Mouse (Mus musculus) midbrain, postnatal 0 days (tissue): ENCODE results near the gene Lta. TPM values are rescaled to one million over a fixed set of nuclear protein-coding genes. Genes with fewer than 3 reads are reported as not detected.

Experiments used
- ATAC-seq: fragments of 200-750 bp; cut with Nextera tagmentation; 2 replicates; pipeline ENCODE4 v1.8.0; 2017; ENCODE audit warnings: moderate number of reproducible peaks, mild to moderate bottlenecking, moderate TSS enrichment, moderate library complexity; ENCODE audit not compliant: low FRiP score
- DNase-seq: peaks from one replicate; pipeline ENCODE4 v3.0.0-alpha.2; 2015; ENCODE audit warnings: low spot score
- H3K27ac ChIP-seq: fragments of 300-500 bp; sonication (generic); 2 replicates; pipeline ENCODE4 v1.5.1; 2014; ENCODE audit warnings: low read depth, mild to moderate bottlenecking, low read length, mixed read lengths
- H3K27me3 ChIP-seq: fragments of 300-500 bp; sonication (generic); 2 replicates; pipeline ENCODE4 v1.6.1; 2014; ENCODE audit warnings: low read length, control low read depth, mixed read lengths; ENCODE audit not compliant: insufficient read depth
- H3K36me3 ChIP-seq: fragments of 300-500 bp; sonication (generic); 2 replicates; pipeline ENCODE4 v1.6.1; 2014; ENCODE audit warnings: low read length, control low read depth, mixed read lengths; ENCODE audit not compliant: insufficient read depth
- H3K4me1 ChIP-seq: fragments of 300-500 bp; sonication (generic); 2 replicates; pipeline ENCODE4 v1.6.1; 2014; ENCODE audit warnings: mild to moderate bottlenecking, control low read depth, antibody characterized with exemption, low read length, mixed read lengths; ENCODE audit not compliant: insufficient read depth
- H3K4me2 ChIP-seq: fragments of 300-500 bp; sonication (generic); 2 replicates; pipeline ENCODE4 v1.6.1; 2014; ENCODE audit warnings: low read depth, mild to moderate bottlenecking, low read length, mixed read lengths; ENCODE audit not compliant: poor library complexity, severe bottlenecking
- H3K4me3 ChIP-seq: fragments of 300-500 bp; sonication (generic); 2 replicates; pipeline ENCODE4 v1.5.1; 2014; ENCODE audit warnings: low read depth, mild to moderate bottlenecking, low read length, moderate library complexity
- H3K9ac ChIP-seq: fragments of 300-500 bp; sonication (generic); replicated peaks from 2 replicates; pipeline ENCODE4 v1.6.1; 2014; ENCODE audit warnings: mild to moderate bottlenecking, low read length, moderate library complexity, mixed read lengths; ENCODE audit not compliant: poor library complexity, severe bottlenecking
- H3K9me3 ChIP-seq: fragments of 300-500 bp; sonication (generic); 2 replicates; pipeline ENCODE4 v1.6.1; 2016; ENCODE audit warnings: low read length, control low read depth
- CTCF ChIP-seq: IDR thresholded peaks from 2 replicates; pipeline ENCODE4 v1.5.1; 2016; ENCODE audit warnings: antibody characterized with exemption, mild to moderate bottlenecking
- WGBS: fragments of 180-500 bp; shearing (Covaris S2); extraction: QIAGEN DNeasy Blood & Tissue Kit; methylation state at CpG from one replicate; pipeline ENCODE4 v1.1.7; 2014; 5-methylcytosine and 5-hydroxymethylcytosine counted together
- polyA plus RNA-seq: library from polyadenylated mRNA; unstranded; fragments of >200 nt; fragmentation: Nextera tagmentation; extraction: Ambion mirVana; gene quantifications from 2 replicates; pipeline ENCODE4 v1.2.1, GENCODE M21; 2015
- total RNA-seq: library from RNA; depleted of rRNA; stranded (reverse); fragments of >200 nt; gene quantifications from 2 replicates; pipeline ENCODE4 v1.2.3, GENCODE M21; 2014

Gene Lta
- total and polyA plus RNA-seq, 2 experiments from 2014 or later = 0.49 to 0.98 TPM

DNA sequence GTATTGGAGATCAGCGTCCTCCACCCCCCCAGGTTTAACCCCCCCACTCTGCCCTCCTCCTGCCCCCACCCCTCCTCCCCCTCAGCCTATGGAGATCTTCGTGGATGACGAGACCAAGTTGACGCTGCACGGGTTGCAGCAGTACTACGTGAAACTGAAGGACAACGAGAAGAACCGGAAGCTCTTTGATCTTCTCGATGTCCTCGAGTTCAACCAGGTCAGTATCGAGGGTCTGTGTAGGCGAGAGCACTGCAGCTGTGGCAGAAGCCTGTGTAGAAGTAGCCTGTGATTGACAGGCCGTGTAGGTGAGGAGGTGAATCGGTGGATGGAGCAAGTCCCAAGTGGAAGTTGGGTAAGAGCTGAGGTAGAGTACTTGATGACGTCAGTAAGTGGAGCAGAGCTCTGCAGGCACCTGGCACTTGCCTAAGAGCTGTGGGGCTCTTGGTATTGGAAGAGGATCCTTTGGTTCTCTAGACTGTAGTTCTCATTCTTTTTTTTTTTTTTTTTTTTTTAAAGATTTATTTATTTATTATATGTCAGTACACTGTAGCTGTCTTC is 46.1 kb upstream of the Lta start:
- 82% methylated on average over 15 of the region's 15 CpGs for WGBS
- TF ChIP-seq CTCF = no peak
- Histone ChIP-seq H3K4me1 (no peaks in the 10 kb centered on the region), H3K9ac (no peak overlapping the region), H3K27me3 (no peaks in the 10 kb centered on the region), H3K4me3 (no peak overlapping the region), H3K36me3 (peaks cover 74% of the 10 kb centered on the region), H3K9me3 (no peaks in the 10 kb centered on the region), H3K27ac (no peak overlapping the region), H3K4me2 (no peak overlapping the region)
- no peak for ATAC-seq
- no peak for DNase-seq

DNA sequence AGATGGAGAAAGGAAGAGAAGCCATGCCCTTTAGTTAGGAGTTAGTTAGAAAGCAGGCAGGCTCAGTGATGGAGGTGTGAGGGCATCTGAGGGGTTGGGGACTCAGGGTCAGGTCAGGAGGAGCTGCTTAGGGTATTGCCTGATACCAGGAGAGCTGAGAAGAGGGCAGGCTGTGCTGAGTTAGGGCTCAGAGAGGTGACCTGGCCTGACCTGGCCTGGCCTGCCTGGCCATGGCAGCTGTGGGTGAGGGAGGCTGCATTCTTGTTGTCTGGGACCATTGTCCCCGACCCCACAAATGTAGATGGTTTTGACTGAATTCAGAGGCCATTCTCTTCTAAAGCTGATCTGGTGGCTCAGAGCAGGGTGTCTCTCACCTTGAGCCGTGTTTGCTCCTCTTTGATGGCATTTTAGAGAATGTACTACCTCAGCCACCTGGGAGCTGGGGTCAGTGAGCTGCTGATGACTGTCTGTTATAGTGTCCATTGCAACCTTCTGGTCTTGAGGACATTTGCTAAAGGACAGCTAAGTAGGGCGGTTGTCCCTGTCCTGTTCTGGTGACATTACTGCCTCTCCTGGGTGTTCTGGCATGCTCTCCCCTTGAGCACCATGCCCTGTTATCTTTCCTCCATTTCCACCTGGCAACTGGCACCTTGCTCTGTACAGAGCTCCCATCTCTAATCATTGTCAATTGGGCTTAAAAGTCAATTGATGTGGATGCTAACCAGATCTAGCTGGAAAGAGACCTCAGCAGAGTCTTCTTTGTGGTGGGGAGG is 45.4 kb upstream of the Lta start:
- no peak for TF ChIP-seq CTCF
- ATAC-seq = no peak
- H3K4me3 ChIP-seq = no peak overlapping the region
- no peaks in the 10 kb centered on the region for H3K9me3 ChIP-seq
- no peak for DNase-seq
- H3K36me3 ChIP-seq = peaks cover 79% of the 10 kb centered on the region
- no peak overlapping the region for H3K4me2 ChIP-seq
- no peaks in the 10 kb centered on the region for H3K4me1 ChIP-seq
- no peaks in the 10 kb centered on the region for H3K27me3 ChIP-seq
- WGBS = 95% methylated on average over 3 of the region's 3 CpGs
- H3K27ac ChIP-seq = no peak overlapping the region
- H3K9ac ChIP-seq = no peak overlapping the region

GRCm38 (mm10) chr17:35249451-35250197 is 44.5 kb upstream of the Lta start:
- H3K36me3 ChIP-seq = peaks cover 88% of the 10 kb centered on the region
- 78% methylated on average over 19 of the region's 19 CpGs for WGBS
- H3K27me3 ChIP-seq = no peaks in the 10 kb centered on the region
- H3K9ac ChIP-seq = no peak overlapping the region
- H3K27ac ChIP-seq = no peak overlapping the region
- no peak overlapping the region for H3K4me2 ChIP-seq
- H3K4me1 ChIP-seq = no peaks in the 10 kb centered on the region
- no peak for TF ChIP-seq CTCF
- no peaks in the 10 kb centered on the region for H3K9me3 ChIP-seq
- no peak overlapping the region for H3K4me3 ChIP-seq
- ATAC-seq = no peak
- DNase-seq = no peak

DNA sequence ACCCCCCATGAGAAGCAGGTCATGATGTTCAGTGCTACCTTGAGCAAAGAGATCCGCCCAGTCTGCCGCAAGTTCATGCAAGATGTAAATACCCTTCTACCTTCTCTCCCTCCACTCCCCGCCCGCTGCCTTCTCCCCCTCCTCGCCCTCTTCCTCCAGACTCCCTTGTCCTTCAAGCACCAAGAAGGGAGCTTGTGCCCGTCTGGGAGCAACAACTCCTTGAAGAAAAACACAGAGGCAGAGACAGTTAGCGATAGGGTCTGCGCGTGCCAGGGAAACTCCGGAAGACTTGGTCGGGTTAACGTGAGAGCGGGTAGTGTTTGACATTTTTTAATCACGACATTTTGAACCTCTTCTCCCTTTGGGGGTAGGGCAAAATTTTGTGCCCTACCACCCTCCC is 43.8 kb upstream of the Lta start:
- ATAC-seq (no peak), DNase-seq (no peak)
- peaks cover 5% of the 10 kb centered on the region; the same call in 1 of the 2 replicates for H3K4me1 ChIP-seq
- H3K4me3 ChIP-seq = no peak overlapping the region
- no peak overlapping the region for H3K27ac ChIP-seq
- H3K27me3 ChIP-seq = no peaks in the 10 kb centered on the region
- no peak overlapping the region for H3K9ac ChIP-seq
- TF ChIP-seq CTCF = no peak
- WGBS = 88% methylated on average over 14 of the region's 14 CpGs
- H3K36me3 ChIP-seq = peaks cover 90% of the 10 kb centered on the region
- no peak overlapping the region for H3K4me2 ChIP-seq
- H3K9me3 ChIP-seq = no peaks in the 10 kb centered on the region

- DNase-seq = no peak
- Histone ChIP-seq H3K36me3 (peaks cover 77% of the 10 kb centered on the region), H3K9me3 (no peaks in the 10 kb centered on the region), H3K27me3 (no peaks in the 10 kb centered on the region), H3K4me3 (no peak overlapping the region), H3K4me1 (peaks cover 11% of the 10 kb centered on the region; the same call in 1 of the 2 replicates), H3K27ac (no peak overlapping the region), H3K4me2 (no peak overlapping the region), H3K9ac (no peak overlapping the region)
- 93% methylated on average over 7 of the region's 7 CpGs for WGBS
- no peak for TF ChIP-seq CTCF
- no peak for ATAC-seq
Observed at GRCm38 (mm10) chr17:35247144-35247543, 42.0 kb upstream of the Lta start.
